Mouse (Mus musculus) neural tube, embryonic 13.5 days (tissue): ENCODE data around the gene Ccl27a. TPM values are rescaled to one million over a fixed set of nuclear protein-coding genes. Genes with fewer than 3 reads are reported as not detected.
"Not testable (repeated sequence)": the region's sequence is repeated elsewhere in the genome, so short reads cannot be mapped to it uniquely, and the experiment has no call there.

Source experiments
- ATAC-seq: fragments of 200-750 bp; cut with Nextera tagmentation; 2 replicates; pipeline ENCODE4 v1.8.0; 2017; ENCODE audit warnings: low read depth, mild to moderate bottlenecking, moderate TSS enrichment, moderate library complexity
- H3K27ac ChIP-seq: fragments of 300-500 bp; sonication (generic); replicated peaks from 2 replicates; pipeline ENCODE4 v1.5.1; 2015; ENCODE audit warnings: moderate library complexity, mild to moderate bottlenecking, inconsistent platforms
- H3K27me3 ChIP-seq: fragments of 300-500 bp; sonication (generic); 2 replicates; pipeline ENCODE4 v1.6.1; 2015; ENCODE audit warnings: mild to moderate bottlenecking, inconsistent platforms
- H3K36me3 ChIP-seq: fragments of 300-500 bp; sonication (generic); 2 replicates; pipeline ENCODE4 v1.6.1; 2015; ENCODE audit warnings: mild to moderate bottlenecking, inconsistent platforms
- H3K4me1 ChIP-seq: fragments of 300-500 bp; sonication (generic); replicated peaks from 2 replicates; pipeline ENCODE4 v1.6.1; 2015; ENCODE audit warnings: inconsistent platforms
- H3K4me2 ChIP-seq: fragments of 300-500 bp; sonication (generic); 2 replicates; pipeline ENCODE4 v1.6.1; 2015; ENCODE audit warnings: inconsistent platforms, mild to moderate bottlenecking, moderate library complexity
- H3K4me3 ChIP-seq: fragments of 300-500 bp; sonication (generic); 2 replicates; pipeline ENCODE4 v1.5.1; 2015; ENCODE audit warnings: mild to moderate bottlenecking, inconsistent platforms
- H3K9ac ChIP-seq: fragments of 300-500 bp; sonication (generic); 2 replicates; pipeline ENCODE4 v1.6.1; 2015; ENCODE audit warnings: moderate library complexity, mild to moderate bottlenecking, inconsistent platforms
- H3K9me3 ChIP-seq: fragments of 300-500 bp; sonication (generic); 2 replicates; pipeline ENCODE4 v1.6.1; 2016; ENCODE audit warnings: inconsistent platforms
- WGBS: fragments of 180-500 bp; shearing (Covaris S2); methylation state at CpG from one replicate; pipeline ENCODE4 v1.1.7; 2015; 5-methylcytosine and 5-hydroxymethylcytosine counted together
- polyA plus RNA-seq: library from polyadenylated mRNA; unstranded; fragments of >200 nt; fragmentation: Nextera tagmentation; extraction: Ambion mirVana; gene quantifications from 2 replicates; pipeline ENCODE4 v1.2.1, GENCODE M21; 2015

The Ccl27a gene
- 204 and 212 TPM in 2 replicates for polyA plus RNA-seq

DNA sequence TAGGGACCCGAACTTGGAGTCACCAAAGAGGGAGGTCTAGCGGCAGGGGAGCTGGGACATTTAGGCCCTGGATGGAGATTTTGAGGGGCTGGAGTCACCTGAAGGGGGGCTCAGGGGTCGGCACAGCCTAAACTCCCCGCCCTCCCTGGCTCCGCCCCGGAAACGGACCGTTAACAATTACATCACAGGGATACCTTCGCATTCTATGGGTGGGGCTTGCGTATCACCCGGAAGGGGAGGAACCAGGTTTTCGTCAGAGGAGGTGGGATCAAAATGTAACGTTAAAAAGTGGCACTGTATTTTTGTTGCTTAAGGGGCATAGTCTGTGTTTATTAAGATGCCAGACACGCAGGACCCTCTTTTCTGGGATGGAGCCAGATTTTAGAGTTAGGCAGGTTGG is at the start of gene Ccl27a:
TSS of gene Ccl27a (minus strand) at position 246 of the 400 bp plus-strand sequence.
- H3K4me3 ChIP-seq: peak within 1 kb of the TSS; percentile 48
- H3K4me2 ChIP-seq: peak within 1 kb of the TSS; percentile 55
- not testable (repeated sequence) for H3K9me3 ChIP-seq, H3K27me3 ChIP-seq, ATAC-seq, H3K36me3 ChIP-seq, H3K4me1 ChIP-seq
- peak within 1 kb of the TSS; percentile 66 for H3K9ac ChIP-seq
- WGBS: under 1% methylated on average over 12 of the region's 14 CpGs
- peak within 1 kb of the TSS; percentile 59; the same call in 1 of the 2 replicates for H3K27ac ChIP-seq

DNA sequence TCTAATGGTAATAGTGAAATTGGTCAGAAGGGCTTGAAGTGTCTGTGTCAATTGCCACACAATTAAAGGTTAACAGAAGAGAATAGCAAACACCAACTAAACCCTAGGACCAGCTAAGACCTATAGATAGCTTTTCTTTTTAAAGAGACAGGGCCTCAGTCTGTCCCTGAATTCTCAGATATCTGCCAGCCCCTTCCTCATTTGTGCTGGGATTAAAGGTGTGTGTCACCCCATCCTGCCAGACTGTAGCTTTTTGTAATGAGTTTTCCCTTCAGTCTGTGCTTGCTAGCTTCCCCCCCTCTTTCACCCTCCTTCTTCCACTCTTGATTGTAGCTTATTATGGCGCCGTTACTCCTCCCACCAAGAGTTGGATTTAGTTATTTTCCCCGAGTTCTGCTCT is 9.2 kb upstream of the Ccl27a start:
- not testable (repeated sequence) for H3K4me1 ChIP-seq, H3K27ac ChIP-seq, H3K27me3 ChIP-seq, ATAC-seq, H3K4me3 ChIP-seq, H3K4me2 ChIP-seq, H3K9ac ChIP-seq, H3K36me3 ChIP-seq, H3K9me3 ChIP-seq
- WGBS: 30% methylated on average over 3 of the region's 3 CpGs

DNA sequence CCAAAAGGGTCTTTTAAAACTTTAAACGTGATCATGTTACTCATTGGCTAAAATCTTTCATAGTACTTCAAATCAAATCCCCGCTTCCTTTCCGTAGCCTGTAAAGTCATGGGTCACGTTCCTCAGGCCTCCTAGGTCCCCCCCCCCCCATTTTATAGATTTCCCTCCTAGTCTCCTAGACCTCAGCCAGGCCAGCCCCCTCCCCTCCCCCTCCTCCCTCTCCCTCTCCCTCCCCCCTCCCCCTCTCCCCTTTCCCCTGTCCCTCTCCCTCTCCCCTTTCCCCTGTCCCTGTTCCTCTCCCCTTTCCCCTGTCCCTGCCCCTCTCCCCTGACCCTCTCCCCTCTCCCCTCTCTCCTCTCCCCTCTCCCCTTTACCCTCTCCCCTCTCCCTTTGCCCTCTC is 8.7 kb upstream of the Ccl27a start:
- 17% methylated on average over 4 of the region's 4 CpGs for WGBS
- H3K36me3 ChIP-seq, H3K4me3 ChIP-seq, H3K4me1 ChIP-seq, ATAC-seq, H3K9me3 ChIP-seq, H3K27me3 ChIP-seq, H3K4me2 ChIP-seq, H3K27ac ChIP-seq, H3K9ac ChIP-seq: not testable (repeated sequence)

DNA sequence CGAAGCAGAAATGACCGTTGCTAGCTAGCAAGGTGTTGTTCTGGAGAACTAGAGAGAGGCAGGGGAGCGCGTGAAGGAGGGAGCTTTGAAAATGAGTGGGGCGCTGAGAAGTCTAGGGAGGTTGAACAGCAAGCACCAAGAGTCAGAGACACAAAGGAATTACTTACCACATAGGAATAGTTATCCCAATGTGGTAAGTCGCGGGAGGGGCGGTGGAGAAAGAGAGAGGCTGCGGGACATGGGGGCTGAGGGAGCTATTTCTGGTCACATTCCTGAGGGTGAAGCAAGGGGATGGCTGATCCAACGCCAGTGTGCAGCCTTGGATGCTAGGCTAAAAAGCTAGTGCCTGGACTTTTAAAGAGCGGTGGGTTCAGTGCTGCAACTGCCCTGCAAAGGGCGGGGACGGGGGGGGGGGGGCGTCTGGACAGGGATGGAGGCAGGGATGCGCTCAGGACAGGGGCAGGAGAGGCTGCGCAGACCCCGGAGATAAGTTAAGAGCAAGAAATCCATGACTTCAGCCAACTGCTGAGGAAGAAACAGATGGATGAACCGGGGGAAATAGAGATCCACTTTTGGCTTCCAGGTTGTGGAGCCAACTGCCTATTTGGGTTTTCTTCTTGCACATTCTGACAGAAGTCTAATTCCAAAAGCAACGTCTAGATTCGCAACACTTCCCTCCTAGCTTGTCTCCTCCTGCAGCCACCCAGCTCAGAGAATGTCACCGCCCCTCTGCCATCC is 7.9 kb upstream of the Ccl27a start:
- H3K4me3 ChIP-seq, H3K4me2 ChIP-seq, H3K27ac ChIP-seq, H3K36me3 ChIP-seq, H3K27me3 ChIP-seq, H3K9me3 ChIP-seq, H3K9ac ChIP-seq, H3K4me1 ChIP-seq, ATAC-seq: not testable (repeated sequence)
- WGBS: 22% methylated on average over 19 of the region's 21 CpGs

DNA sequence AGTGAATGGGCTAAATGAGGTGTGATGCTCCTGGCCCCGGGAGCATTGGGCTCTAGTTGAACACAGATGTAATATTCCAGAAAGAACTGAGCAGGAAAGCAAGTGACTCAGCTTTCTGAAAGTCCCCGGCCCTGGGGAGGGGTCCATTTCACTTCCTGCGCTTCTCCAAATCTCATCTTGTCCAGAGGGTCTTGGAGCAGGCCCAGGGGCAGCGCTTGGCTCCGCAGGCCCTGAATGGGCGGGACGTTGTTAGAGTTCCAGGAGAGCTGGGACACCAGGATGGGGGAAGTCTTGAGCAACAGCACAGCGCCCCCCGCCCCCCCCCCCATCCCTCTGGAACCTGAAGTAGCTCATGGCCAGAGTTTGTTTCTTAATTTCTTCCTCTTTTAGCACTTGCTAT is 7.2 kb upstream of the Ccl27a start:
- H3K36me3 ChIP-seq, H3K4me3 ChIP-seq, H3K27me3 ChIP-seq, H3K9ac ChIP-seq, H3K4me2 ChIP-seq, H3K9me3 ChIP-seq, ATAC-seq, H3K4me1 ChIP-seq, H3K27ac ChIP-seq: not testable (repeated sequence)
- WGBS: 38% methylated on average over 9 of the region's 9 CpGs

DNA sequence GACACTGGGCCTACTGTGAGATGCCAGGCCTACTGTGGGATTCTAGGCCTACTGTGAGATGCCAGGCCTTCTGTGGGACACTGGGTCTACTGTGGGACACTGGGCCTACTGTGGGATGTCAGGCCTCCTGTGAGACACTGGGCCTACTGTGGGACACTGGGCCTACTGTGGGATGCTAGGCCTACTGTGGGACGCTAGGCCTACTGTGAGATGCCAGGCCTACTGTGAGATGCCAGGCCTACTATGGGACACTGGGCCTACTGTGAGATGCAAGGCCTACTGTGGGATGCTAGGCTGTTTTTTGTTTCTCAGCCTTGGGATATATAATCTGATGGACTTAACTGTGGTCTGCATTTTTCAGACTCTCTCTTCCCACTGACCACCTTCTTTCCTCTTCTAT is 1.8 kb upstream of the Ccl27a start:
- H3K36me3 ChIP-seq, H3K27ac ChIP-seq, H3K4me1 ChIP-seq, ATAC-seq, H3K4me3 ChIP-seq, H3K9ac ChIP-seq, H3K27me3 ChIP-seq, H3K4me2 ChIP-seq, H3K9me3 ChIP-seq: not testable (repeated sequence)
- WGBS: 87% methylated on average over 1 of the region's 1 CpGs

DNA sequence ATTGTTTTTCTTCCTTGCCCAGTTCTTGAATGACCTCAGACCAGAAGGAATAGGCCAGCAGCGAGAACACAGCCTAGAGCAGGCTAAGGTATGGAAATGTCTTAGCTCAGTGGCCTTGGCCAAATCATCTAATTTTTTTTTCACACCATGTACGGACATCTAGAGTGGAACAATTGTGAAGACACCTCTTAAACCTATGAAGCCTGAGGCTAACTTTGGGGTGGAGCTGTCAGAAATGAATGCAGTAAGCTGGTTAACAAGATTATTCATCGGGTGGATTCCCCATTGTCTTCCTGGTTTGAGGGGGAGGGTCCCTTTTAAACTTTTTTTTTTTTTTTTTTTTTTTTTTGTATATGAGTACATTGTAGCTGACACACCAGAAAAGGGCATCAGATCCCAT is 459 bp upstream of the Ccl27a start:
- ATAC-seq, H3K9me3 ChIP-seq, H3K36me3 ChIP-seq, H3K27me3 ChIP-seq, H3K4me1 ChIP-seq: not testable (repeated sequence)
- 69% methylated on average over 3 of the region's 3 CpGs for WGBS
- Histone ChIP-seq H3K9ac (peak overlapping the region; percentile 58; the same call in 1 of the 2 replicates), H3K4me3 (peak overlapping the region; percentile 48), H3K27ac (peak overlapping the region; percentile 52; the same call in 1 of the 2 replicates), H3K4me2 (peak overlapping the region; percentile 55)

DNA sequence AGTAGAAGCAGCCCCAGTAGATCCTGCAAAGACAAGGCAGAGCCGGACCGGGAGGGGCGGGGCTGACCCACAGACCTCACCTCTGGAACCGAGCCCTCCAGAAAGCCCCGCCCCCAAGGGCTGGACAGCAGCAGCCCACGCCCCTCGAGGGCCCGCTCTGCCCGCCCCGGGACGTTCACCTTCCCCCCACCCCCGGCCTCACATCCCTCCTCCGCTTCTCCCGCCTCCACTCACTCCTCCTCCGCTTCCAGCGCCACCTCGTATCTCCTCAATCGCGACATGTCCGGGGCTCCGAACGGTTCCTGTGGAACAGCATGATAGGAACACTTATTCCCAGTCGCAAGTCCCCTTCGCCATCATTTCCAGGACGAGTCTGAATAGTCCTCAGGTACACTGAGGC is 545 bp downstream of the Ccl27a start:
- not testable (repeated sequence) for H3K4me1 ChIP-seq, ATAC-seq

DNA sequence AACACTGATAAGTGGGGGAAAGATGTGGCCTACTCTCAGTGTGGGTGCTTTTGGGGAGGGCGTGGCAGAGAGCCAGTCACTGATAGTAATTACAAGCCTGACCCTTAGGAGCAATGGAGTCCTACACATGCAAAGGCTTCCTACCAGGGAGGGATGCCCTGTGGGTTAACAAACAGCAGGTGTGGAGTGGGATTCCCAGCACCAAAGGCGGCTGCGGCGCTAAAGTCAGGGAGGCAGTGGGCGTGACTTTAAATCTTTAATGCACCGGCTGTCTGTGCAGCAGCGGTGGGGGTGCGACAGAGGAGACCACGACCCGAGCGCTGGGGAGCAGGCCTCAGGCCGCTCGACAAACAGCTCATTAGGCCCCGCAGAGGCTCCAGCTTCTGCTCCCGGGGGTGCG is 1.1 kb downstream of the Ccl27a start:
- H3K4me1 ChIP-seq, H3K27me3 ChIP-seq, ATAC-seq, H3K9me3 ChIP-seq, H3K36me3 ChIP-seq, H3K27ac ChIP-seq: not testable (repeated sequence)
- Histone ChIP-seq H3K4me2 (peak overlapping the region; percentile 52), H3K9ac (0 out of 2 replicates have a peak overlapping the region, but pooled peaks have one; percentile 41), H3K4me3 (peak overlapping the region; percentile 36)
- WGBS: 1% methylated on average over 7 of the region's 16 CpGs

More for the DNA sequence above, 545 bp downstream of the Ccl27a start:
- Histone ChIP-seq H3K4me3 (peak overlapping the region; percentile 48), H3K4me2 (peak overlapping the region; percentile 55), H3K9ac (peak overlapping the region; percentile 66), H3K27ac (peak overlapping the region; percentile 59; the same call in 1 of the 2 replicates)
- 4% methylated on average over 21 of the region's 25 CpGs for WGBS
- not testable (repeated sequence) for H3K9me3 ChIP-seq, H3K36me3 ChIP-seq, H3K27me3 ChIP-seq

DNA sequence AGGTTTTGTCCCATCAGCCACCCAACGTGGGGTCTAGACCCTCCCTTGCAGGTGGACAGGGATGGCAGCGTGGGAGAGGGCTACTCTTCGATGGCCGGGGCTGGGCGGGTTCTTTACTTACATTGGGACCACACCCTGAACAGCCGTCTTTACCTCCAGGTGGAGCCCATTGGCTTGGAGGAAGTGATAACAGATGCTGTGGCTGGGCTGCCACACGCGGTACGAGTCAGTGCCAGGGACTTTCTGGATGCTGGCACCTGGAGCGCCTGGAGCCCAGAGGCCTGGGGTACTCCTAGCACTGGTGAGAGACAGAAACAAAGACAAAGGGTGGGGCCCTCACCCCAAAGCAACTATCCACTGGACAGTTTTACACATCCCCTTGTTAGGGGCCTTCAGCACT is 6.7 kb downstream of the Ccl27a start:
- H3K27ac ChIP-seq: not testable (repeated sequence)
- 86% methylated on average over 10 of the region's 10 CpGs for WGBS

DNA sequence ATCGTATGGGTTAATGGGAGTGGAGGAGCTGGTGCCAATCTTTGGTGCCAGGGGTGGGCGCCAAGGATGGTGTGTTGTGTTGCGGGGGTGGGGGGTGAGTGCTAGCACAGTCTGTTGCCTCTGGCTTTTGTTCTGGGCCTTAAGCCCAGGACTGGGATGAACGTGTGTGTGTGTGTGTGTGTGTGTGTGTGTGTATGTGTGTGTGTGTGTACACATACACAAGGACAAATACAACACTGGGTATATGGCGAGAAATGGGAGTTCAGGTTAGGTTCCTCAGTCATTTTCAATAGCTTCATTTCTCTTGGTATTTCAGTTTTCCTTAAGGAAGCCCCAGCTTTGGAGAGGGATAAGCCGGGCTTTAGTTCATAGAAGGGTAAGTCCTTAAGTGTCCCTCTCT is 10.9 kb downstream of the Ccl27a start:
- 85% methylated on average over 4 of the region's 6 CpGs for WGBS
- H3K4me3 ChIP-seq, H3K9me3 ChIP-seq, ATAC-seq, H3K36me3 ChIP-seq, H3K27me3 ChIP-seq, H3K9ac ChIP-seq, H3K27ac ChIP-seq: not testable (repeated sequence)
- peak overlapping the region; percentile 61 for H3K4me2 ChIP-seq
- peaks cover 36% of the 10 kb centered on the region for H3K4me1 ChIP-seq

More for the DNA sequence above, 6.7 kb downstream of the Ccl27a start:
- not testable (repeated sequence) for H3K9ac ChIP-seq, H3K4me2 ChIP-seq, ATAC-seq, H3K9me3 ChIP-seq, H3K36me3 ChIP-seq, H3K4me3 ChIP-seq, H3K27me3 ChIP-seq, H3K4me1 ChIP-seq

DNA sequence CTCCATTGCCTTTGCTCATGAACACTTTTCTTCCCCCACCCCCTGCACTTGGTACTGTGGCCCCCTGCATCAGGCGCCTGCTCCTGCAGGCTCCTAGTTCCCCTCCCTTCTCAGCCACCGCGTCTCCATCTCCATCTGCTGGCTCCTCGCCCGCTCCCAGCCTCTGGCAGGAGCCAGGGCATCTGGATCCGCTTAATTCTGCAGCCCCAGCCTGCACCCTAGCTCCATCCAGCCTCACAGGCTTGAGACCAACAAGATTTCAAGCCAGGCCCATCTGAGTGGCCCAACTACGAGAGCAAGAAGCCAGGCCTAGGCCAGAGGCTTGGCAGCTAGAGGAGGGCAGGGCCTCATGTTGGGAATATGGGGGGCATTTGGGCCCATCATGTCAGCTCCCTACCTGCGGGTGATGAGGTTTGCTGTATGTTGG is 11.3 kb downstream of the Ccl27a start:
- peaks cover 36% of the 10 kb centered on the region for H3K4me1 ChIP-seq
- H3K27ac ChIP-seq: peak overlapping the region; percentile 67
- WGBS: 46% methylated on average over 8 of the region's 8 CpGs
- H3K27me3 ChIP-seq, H3K4me3 ChIP-seq, H3K36me3 ChIP-seq, H3K9me3 ChIP-seq: not testable (repeated sequence)
- H3K4me2 ChIP-seq: peak overlapping the region; percentile 61
- peak overlapping the region; percentile 45; the same call in 1 of the 2 replicates for H3K9ac ChIP-seq
- peak; percentile 36; the same call in 1 of the 2 replicates for ATAC-seq
